Mouse (Mus musculus): ENCODE data around the gene Abtb2.

Gene Abtb2

GRCm38 (mm10) chr2:103731423-103731822 lies 165.3 kb downstream of the Abtb2 start:
- no peak for DNase-seq (ENCODE audit: extremely low spot score)

- no peak for DNase-seq (ENCODE audit: extremely low spot score)
Observed at GRCm38 (mm10) chr2:103742821-103743220, 176.7 kb downstream of the Abtb2 start.

- no peak for DNase-seq (ENCODE audit: extremely low spot score)
Observed at GRCm38 (mm10) chr2:103743536-103743935, 177.4 kb downstream of the Abtb2 start.

GRCm38 (mm10) chr2:103743988-103744387 lies 177.9 kb downstream of the Abtb2 start:
- DNase-seq (ENCODE audit: extremely low spot score), result peak; percentile 60

- no peak for DNase-seq (ENCODE audit: extremely low spot score)
Observed at GRCm38 (mm10) chr2:103745481-103745880, 179.4 kb downstream of the Abtb2 start.

- DNase-seq (ENCODE audit: extremely low spot score), result no peak
Observed at GRCm38 (mm10) chr2:103746096-103746495, 180.0 kb downstream of the Abtb2 start.

GRCm38 (mm10) chr2:103746761-103747160 lies 180.7 kb downstream of the Abtb2 start:
- DNase-seq (ENCODE audit: extremely low spot score), result no peak

GRCm38 (mm10) chr2:103747891-103748290 lies 181.8 kb downstream of the Abtb2 start:
- DNase-seq (ENCODE audit: extremely low spot score), result no peak

- DNase-seq (ENCODE audit: extremely low spot score), result no peak
Observed at GRCm38 (mm10) chr2:103749091-103749490, 183.0 kb downstream of the Abtb2 start.

- no peak for DNase-seq (ENCODE audit: extremely low spot score)
Observed at GRCm38 (mm10) chr2:103751771-103752170, 185.7 kb downstream of the Abtb2 start.

GRCm38 (mm10) chr2:103754614-103755013 lies 188.5 kb downstream of the Abtb2 start:
- no peak for DNase-seq (ENCODE audit: extremely low spot score)

GRCm38 (mm10) chr2:103755458-103756085 lies 189.5 kb downstream of the Abtb2 start:
- no peak for DNase-seq (ENCODE audit: extremely low spot score)

- DNase-seq (ENCODE audit: extremely low spot score), result peak; percentile 28
Observed at GRCm38 (mm10) chr2:103760421-103760820, 194.3 kb downstream of the Abtb2 start.

GRCm38 (mm10) chr2:103760906-103761716 lies 195.0 kb downstream of the Abtb2 start, which contains the start of gene Nat10:
Gene Nat10 (minus strand): TSS chr2:103761270.
- peak; percentile 98 for DNase-seq (ENCODE audit: extremely low spot score)

GRCm38 (mm10) chr2:103761993-103762392 lies 195.9 kb downstream of the Abtb2 start:
- no peak for DNase-seq (ENCODE audit: extremely low spot score)

- no peak for DNase-seq (ENCODE audit: extremely low spot score)
Observed at GRCm38 (mm10) chr2:103762492-103762891, 196.4 kb downstream of the Abtb2 start.
